Mouse (Mus musculus) brown adipose tissue, adult 24 weeks (tissue): ENCODE results near the gene Tmem8b. TPM values are rescaled to one million over a fixed set of nuclear protein-coding genes. Genes with fewer than 3 reads are reported as not detected.

Source experiments
- H3K27ac ChIP-seq: fragments of 200-500 bp; replicated peaks from 2 replicates; pipeline ENCODE4 v1.5.1; 2012; ENCODE audit warnings: low read depth, mild to moderate bottlenecking, low read length
- H3K4me1 ChIP-seq: fragments of 200-500 bp; 2 replicates; pipeline ENCODE4 v1.6.1; 2012; ENCODE audit warnings: low read length, mixed read lengths; ENCODE audit not compliant: control insufficient read depth, insufficient read depth, insufficient read length
- H3K4me3 ChIP-seq: fragments of 200-500 bp; 2 replicates; pipeline ENCODE4 v1.5.1; 2012; ENCODE audit warnings: low read depth, mild to moderate bottlenecking, low read length, moderate library complexity; ENCODE audit not compliant: insufficient read depth
- polyA plus RNA-seq: library from polyadenylated mRNA; stranded (reverse); fragments of >200 nt; gene quantifications from 2 replicates; pipeline ENCODE4 v1.2.4, GENCODE M21; 2012; ENCODE audit not compliant: missing spikeins, insufficient read depth, insufficient read length

The Tmem8b gene
- polyA plus RNA-seq, 1 experiment = 9.1 TPM

DNA sequence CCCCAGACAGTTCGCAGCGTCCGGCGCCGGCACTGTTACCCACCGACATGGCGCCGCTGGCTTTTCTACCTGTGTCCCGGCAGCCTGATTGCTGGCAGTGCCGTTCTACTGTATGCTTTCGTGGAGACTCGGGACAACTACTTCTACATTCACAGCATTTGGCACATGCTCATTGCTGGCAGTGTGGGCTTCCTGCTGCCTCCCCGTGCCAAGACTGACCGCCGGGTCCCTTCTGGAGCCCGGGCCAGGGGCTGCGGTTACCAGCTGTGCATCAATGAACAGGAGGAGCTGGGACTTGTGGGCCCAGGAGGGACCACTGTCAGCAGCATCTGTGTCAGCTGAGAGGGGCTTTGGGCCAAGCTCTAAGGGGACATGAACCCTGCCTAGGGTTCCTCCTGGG lies 21.2 kb downstream of the Tmem8b start:
- Histone ChIP-seq H3K4me3 (no peak overlapping the region), H3K27ac (no peak overlapping the region), H3K4me1 (peaks cover 5% of the 10 kb centered on the region; the same call in 1 of the 2 replicates)

DNA sequence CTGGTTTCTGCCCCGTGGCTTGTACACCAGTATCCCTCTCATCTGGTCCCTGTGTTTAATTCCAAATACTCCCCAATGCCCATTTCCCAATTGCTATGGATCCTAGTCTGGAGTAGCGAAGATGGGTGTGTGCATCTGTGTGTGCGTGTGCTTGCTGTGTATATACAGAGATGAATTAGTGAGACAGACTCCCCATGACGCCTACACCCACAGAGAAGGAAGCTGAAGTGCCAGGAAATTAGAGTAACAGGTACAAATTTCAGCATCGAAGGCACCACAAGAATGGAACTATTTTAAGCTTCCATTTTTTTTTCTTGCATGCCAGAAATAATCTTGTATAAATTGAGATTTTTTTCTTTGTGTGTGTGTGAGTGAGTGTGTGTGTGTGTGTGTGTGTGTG lies 22.3 kb downstream of the Tmem8b start:
- H3K4me1 ChIP-seq = peaks cover 11% of the 10 kb centered on the region
- H3K4me3 ChIP-seq = no peak overlapping the region
- no peak overlapping the region for H3K27ac ChIP-seq

DNA sequence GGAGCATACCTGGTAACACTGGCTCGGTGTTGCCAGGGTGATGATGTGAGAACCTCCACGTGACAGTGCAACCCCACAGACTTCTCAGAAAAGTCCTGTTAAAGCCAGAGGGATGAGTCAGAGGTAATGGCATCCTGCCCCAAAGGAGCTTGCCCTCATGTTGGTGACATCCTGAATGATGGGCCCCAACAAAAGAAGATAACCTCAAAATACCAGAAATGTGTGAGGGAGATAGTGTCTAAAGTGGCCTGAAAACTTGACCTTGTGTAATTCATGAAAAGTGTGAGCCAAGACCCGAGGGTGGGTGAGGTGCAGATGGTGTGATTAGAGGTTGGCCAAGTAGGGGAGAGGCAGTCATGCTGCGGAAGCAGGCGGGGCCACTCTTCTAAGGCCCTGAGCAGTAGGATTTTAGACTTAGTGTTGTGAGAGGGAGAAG lies 25.1 kb downstream of the Tmem8b start:
- Histone ChIP-seq H3K4me1 (peaks cover 14% of the 10 kb centered on the region), H3K4me3 (no peak overlapping the region), H3K27ac (0 out of 2 replicates have a peak overlapping the region, but pooled peaks have one; percentile 21)

GRCm38 (mm10) chr4:43694439-43695248 lies 25.9 kb downstream of the Tmem8b start:
- Histone ChIP-seq H3K27ac (0 out of 2 replicates have a peak overlapping the region, but pooled peaks have one; percentile 15), H3K4me1 (peaks cover 14% of the 10 kb centered on the region), H3K4me3 (no peak overlapping the region)

GRCm38 (mm10) chr4:43695249-43695671 lies 26.5 kb downstream of the Tmem8b start:
- H3K4me1 ChIP-seq = peaks cover 14% of the 10 kb centered on the region
- no peak overlapping the region for H3K4me3 ChIP-seq
- no peak overlapping the region; the same call in 1 of the 2 replicates for H3K27ac ChIP-seq

DNA sequence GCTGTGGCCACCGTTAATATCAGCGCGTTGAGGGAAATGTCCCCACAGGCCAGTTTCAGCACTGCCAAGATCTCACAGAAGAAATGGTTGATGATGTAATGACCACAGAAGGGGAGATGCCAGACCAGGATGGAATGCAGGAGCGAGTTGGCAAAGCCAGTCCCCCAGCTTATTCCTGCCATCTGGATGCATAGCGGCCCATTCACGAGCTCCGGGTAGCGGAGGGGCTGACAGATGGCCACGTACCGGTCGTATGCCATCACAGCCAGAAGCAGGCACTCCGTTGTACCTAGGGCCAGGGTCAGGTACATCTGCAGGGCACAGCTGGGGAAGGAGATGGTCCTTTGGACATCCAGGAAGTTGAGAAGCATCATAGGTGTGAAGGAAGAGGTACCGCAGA lies 27.8 kb downstream of the Tmem8b start:
- no peak overlapping the region for H3K4me3 ChIP-seq
- no peak overlapping the region for H3K27ac ChIP-seq
- H3K4me1 ChIP-seq = peaks cover 14% of the 10 kb centered on the region

- Histone ChIP-seq H3K27ac (no peak within 1 kb of the TSS), H3K4me3 (no peak within 1 kb of the TSS), H3K4me1 (peaks cover 6% of the 10 kb centered on the region)
These were observed 31.9 kb downstream of the Tmem8b start, which contains the start of gene Olfr70 for GRCm38 (mm10) chr4:43700707-43701106. Olfr70 (minus strand) TSS chr4:43700807.

GRCm38 (mm10) chr4:43703439-43703838 lies 34.7 kb downstream of the Tmem8b start:
- Histone ChIP-seq H3K27ac (no peak overlapping the region), H3K4me1 (no peaks in the 10 kb centered on the region; the same call in 1 of the 2 replicates)

DNA sequence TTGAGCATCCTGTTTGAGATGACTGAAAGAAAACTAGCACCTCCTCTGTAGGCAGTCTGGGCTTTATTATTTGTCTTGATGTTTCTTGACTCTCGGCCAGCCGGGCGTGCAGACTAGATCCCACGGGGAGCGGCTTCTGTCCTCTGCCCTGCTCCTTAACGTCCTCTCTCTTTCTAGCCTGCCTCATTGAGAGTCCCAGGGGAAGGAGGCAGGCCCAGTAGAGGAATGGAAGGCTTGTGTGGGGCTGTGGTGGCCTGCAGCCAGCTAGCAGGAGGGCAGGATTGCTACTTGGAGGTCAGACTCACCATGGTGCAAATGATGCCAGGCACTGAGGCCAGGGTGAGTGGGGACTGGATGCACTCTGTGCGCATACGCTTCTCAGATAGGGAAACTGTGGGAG lies 35.1 kb downstream of the Tmem8b start:
- no peak overlapping the region for H3K27ac ChIP-seq
- H3K4me3 ChIP-seq = no peak overlapping the region
- H3K4me1 ChIP-seq = no peaks in the 10 kb centered on the region; the same call in 1 of the 2 replicates

More at GRCm38 (mm10) chr4:43703439-43703838, 34.7 kb downstream of the Tmem8b start:
- no peak overlapping the region for H3K4me3 ChIP-seq

DNA sequence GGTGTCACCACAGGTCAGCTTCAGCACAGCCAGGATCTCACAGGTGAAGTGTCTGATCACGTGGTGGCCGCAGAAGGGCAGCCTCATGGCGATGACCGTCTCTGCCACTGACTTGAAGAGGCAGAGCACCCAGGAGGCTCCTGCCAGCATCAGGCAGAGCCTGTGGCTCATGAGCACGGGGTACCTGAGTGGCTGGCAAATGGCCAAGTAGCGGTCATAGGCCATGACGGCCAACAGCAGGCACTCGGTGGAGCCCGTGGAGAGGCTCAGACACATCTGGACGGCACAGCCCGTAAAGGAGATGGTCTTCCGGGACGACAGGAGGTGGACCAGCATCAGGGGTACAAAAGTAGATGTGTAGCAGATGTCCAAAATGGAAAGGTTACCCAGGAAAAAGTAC lies 37.2 kb downstream of the Tmem8b start:
- no peak overlapping the region for H3K4me3 ChIP-seq
- no peak overlapping the region for H3K27ac ChIP-seq
- no peaks in the 10 kb centered on the region; the same call in 1 of the 2 replicates for H3K4me1 ChIP-seq

DNA sequence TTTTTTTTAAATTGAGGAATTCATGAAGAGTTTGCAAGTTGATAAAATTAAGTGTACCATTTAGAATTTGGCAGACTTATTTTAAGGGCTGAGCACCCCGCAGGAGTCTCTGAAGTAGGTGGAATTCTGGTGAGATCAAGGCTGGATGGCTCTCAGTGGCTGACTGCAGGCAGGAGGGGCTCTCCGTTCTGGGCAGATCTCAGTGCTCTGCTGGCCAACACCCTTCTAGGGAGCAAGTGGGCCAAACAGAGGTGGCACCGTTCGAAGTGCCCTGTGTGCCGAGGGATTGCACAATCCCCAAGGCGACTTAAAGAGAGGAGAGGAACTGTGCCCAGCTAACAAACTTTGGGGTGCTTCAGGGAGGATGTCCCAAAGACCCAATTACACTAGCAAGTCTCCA lies 41.1 kb downstream of the Tmem8b start, which contains the start of gene Olfr71:
TSS of gene Olfr71 (minus strand) at position 387 of the 400 bp plus-strand sequence.
- no peaks in the 10 kb centered on the region for H3K4me1 ChIP-seq
- H3K27ac ChIP-seq = no peak within 1 kb of the TSS
- H3K4me3 ChIP-seq = no peak within 1 kb of the TSS

DNA sequence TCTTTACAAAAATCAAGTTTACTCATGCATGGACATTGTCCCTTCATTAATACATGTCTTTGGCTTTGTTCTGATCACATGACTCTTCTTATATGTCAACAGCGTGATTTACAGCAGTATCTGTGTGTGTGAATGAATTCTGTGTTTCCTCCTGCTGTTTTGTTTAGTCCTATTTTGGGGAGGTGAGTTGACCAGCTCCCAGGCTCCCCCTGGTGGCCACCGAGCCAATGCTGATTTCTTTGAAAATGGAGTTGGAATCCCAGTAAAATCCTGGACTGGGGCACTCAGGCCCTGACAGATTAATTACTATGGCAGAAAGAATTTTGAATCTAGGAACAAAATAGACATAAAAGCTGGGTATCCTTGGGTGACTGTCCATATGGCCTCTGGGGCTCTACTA lies 43.0 kb downstream of the Tmem8b start:
- H3K4me1 ChIP-seq = no peaks in the 10 kb centered on the region
- H3K27ac ChIP-seq = no peak overlapping the region
- H3K4me3 ChIP-seq = no peak overlapping the region

DNA sequence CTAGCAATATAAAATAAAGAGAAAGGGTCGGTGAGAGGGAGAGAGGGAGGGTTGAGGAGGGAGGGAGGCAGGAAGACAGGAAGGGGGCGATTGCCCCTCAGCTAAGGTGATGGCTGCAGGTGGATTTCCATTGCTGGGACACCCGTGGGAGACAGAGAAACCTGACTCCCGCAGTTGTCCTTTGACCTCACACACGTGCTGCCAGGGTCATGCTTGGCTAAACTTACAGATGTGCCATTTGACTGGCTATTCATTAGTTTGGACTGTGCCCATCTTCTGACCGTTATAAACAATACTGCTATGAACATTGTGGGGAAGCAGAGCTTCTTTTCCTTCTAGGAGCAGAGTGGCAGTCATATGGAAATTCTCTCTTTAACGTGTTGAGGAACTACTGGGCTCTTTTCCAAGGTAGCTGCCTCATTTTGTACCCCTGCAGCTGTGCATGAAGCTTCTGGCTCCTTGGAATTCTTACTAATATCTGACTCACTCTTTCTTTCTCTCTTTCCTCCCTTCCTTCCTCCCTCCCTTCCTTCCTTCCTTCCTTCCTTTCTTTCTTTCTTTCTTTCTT lies 45.0 kb downstream of the Tmem8b start:
- H3K4me3 ChIP-seq = no peak overlapping the region
- H3K4me1 ChIP-seq = no peaks in the 10 kb centered on the region
- H3K27ac ChIP-seq = no peak overlapping the region

DNA sequence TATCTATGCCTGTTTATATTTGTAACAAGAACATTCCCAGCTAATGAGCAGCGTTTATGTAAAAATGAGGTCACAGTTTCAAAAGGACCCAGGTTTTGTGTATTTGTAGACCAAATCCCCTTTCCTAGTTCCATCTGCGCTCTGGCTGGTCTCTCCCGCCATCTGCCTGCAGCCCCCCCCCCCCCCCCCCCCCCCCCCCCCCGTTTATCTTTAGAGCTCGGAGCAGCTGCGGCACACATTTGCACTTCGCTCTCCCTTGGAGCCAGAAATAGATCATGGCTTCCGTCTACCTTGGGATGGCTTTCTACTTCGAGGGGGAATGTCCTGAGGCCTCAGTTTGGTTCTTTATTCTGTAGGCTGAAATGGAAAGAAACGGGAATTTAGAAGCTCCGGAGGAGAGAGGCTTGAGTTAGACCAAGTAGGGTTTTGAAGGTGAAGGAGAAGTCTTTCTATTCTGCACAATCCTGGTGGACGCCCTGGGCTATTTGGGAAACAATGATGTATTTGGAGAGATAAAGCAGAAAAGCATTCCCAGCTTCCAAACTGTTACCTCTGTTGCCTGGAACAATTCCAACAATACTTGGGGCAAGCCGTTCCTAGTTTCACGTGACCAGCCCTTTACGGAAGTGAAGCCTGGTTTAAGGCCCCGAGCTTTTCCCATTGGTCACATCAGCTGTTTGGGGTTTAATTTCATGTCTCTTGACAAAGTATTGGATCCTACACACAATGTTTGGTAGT lies 51.9 kb downstream of the Tmem8b start:
- Histone ChIP-seq H3K4me3 (no peak overlapping the region), H3K27ac (peak overlapping the region; percentile 63), H3K4me1 (peaks cover 2% of the 10 kb centered on the region; the same call in 1 of the 2 replicates)

GRCm38 (mm10) chr4:43722191-43722590 lies 53.4 kb downstream of the Tmem8b start:
- H3K4me1 ChIP-seq = peaks cover 14% of the 10 kb centered on the region
- no peak overlapping the region for H3K27ac ChIP-seq
- H3K4me3 ChIP-seq = no peak overlapping the region
